Mouse (Mus musculus): ENCODE measurements around the gene Gemin5. TPM values are rescaled to one million over a fixed set of nuclear protein-coding genes. Genes with fewer than 3 reads are reported as not detected.
A peak's percentile ranks its signal among the peaks of the same experiment; 100 is the strongest.

The Gemin5 gene
- total and polyA plus RNA-seq, 3 experiments: 66.7 to 89.6 (median 88.6) TPM

DNA sequence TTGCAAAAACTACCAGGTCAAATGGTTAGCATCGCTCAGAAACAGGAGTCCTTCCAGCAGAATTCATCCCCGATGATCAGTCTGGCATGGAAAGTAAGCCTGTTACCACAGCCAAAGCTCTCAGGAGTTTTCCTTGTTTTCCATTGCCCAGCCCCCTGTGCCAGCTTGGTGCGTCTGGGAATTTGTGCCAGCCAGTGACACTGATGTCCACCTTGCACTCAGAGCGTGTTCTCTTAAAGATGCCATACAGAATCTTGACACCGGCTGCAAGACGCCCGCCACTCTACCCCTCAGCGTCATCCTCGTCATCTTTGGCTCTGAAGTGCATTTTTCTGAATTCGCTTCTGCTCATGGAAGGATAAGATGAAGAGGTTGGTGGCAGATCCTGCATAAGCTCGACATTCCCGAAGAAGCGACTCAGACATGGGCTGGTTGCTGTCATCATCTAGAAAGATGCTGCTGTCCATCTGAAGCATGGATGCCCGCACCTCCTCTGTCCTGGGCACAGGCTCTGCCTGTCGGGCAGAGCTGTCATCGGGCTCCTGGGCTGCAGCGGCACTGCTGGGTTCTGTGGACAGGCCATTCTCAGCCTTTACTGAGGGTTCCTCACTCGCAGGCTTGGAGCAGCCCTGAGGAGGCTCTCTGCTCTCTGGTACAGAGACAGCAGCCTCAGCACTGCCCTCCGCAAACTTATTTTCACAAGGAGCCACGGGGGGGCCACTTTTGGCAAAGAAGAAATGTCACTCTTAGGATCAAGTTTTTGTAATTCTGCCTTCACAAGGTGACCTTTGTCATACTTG, 71.3 kb downstream of the Gemin5 start:
- Histone ChIP-seq H3K27ac (ENCODE audit: insufficient read depth, low read depth) (no peak overlapping the region), H3K79me2 (replicated peaks; ENCODE audit: control insufficient read depth, extremely low read depth, insufficient read depth, poor library complexity, severe bottlenecking) (no peaks in the 10 kb centered on the region), H3K4me3 (replicated peaks in 1 of 3; ENCODE audit: low read depth in 2 of 3, low read length in 2 of 3, poor library complexity in 1 of 3) (peak overlapping the region in 2 of 3 experiments; percentile 31 to 55), H3K9ac (ENCODE audit: insufficient read depth, low read depth) (no peak overlapping the region), H3K4me1 (ENCODE audit: control insufficient read depth in 1 of 2, insufficient read depth in 2 of 2) (peaks cover 9 to 33% of the 10 kb centered on the region in 2 experiments), H3K9me3 (replicated peaks; ENCODE audit: low read length) (no peaks in the 10 kb centered on the region), H3K4me2 (ENCODE audit: insufficient read depth, low read depth, poor library complexity, severe bottlenecking) (peak overlapping the region; percentile 77), H3K27me3 (replicated peaks) (no peaks in the 10 kb centered on the region), H3K36me3 (replicated peaks in 1 of 2; ENCODE audit: control insufficient read depth in 1 of 2, insufficient read depth in 1 of 2, low read length in 1 of 2) (no peaks in the 10 kb centered on the region)
- TF ChIP-seq EP300 (IDR thresholded peaks at IDR 0.05; ENCODE audit: low read length): 0 out of 2 replicates have a peak, but pooled peaks have one; percentile 0
- no peak for TF ChIP-seq RCOR1 (conservative IDR thresholded peaks at IDR 0.05; ENCODE audit: low read depth, low read length)
- no peak for DNase-seq (ENCODE audit: extremely low read depth)
- dilution Hi-C loops (cut with MboI; ENCODE audit: extremely low pct_ligation_motif_present, extremely low pct_unique_long_range_greater_than_20kb, low sequenced_read_pairs) (no loop called here), in situ Hi-C loops (cut with MboI; ENCODE audit: low pct_ligation_motif_present, low pct_unique_long_range_greater_than_20kb, low sequenced_read_pairs) (no loop called here)

DNA sequence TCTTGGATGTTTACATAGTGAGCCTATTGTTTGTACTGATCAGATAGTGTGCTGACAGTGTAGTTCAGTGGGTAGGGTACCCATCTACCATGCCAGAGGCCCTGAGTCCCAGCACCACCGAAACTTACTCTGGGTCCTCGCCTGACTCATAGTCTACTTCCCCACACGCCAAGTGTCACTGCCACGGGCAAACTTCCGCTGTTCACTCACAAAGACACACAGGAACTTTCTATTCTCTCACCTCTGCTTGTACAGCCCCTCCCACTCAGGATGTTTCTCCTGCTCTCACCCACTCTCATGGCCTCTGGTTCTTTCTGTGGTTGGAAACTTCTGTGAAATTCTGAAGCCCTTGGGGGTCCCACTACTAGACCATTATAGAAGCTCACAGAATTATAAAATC, 72.2 kb downstream of the Gemin5 start:
- H3K27ac ChIP-seq (ENCODE audit: insufficient read depth, low read depth): no peak overlapping the region
- no peak overlapping the region for H3K4me2 ChIP-seq (ENCODE audit: insufficient read depth, low read depth, poor library complexity, severe bottlenecking)
- no peak for DNase-seq (ENCODE audit: extremely low read depth)
- in situ Hi-C loops (cut with MboI; ENCODE audit: low pct_ligation_motif_present, low pct_unique_long_range_greater_than_20kb, low sequenced_read_pairs) (no loop called here), dilution Hi-C loops (cut with MboI; ENCODE audit: extremely low pct_ligation_motif_present, extremely low pct_unique_long_range_greater_than_20kb, low sequenced_read_pairs) (no loop called here)
- TF ChIP-seq E2F4 (IDR thresholded peaks at IDR 0.05; ENCODE audit: insufficient replicate concordance, low read depth, low read length) (no peak), CTCF (conservative IDR thresholded peaks at IDR 0.05 in 1 of 2, IDR thresholded peaks at IDR 0.05 in 1 of 2; ENCODE audit: low read depth in 2 of 2, low read length in 2 of 2) (no peak), UBTF (IDR thresholded peaks at IDR 0.05; ENCODE audit: low read depth, low read length) (no peak), ELF1 (IDR thresholded peaks at IDR 0.05; ENCODE audit: low read depth, low read length) (no peak), HCFC1 (IDR thresholded peaks at IDR 0.05; ENCODE audit: low read depth, low read length) (no peak), SMC3 (IDR thresholded peaks at IDR 0.05; ENCODE audit: low read depth, low read length) (no peak), JUND (conservative IDR thresholded peaks at IDR 0.05; ENCODE audit: low read depth, low read length) (no peak), POLR2A (IDR thresholded peaks at IDR 0.05; ENCODE audit: low read depth, low read length) (no peak), NRF1 (IDR thresholded peaks at IDR 0.05; ENCODE audit: low read depth, low read length) (no peak), GABPA (IDR thresholded peaks at IDR 0.05; ENCODE audit: insufficient replicate concordance, low read depth, low read length) (no peak), RAD21 (IDR thresholded peaks at IDR 0.05; ENCODE audit: low read depth, low read length) (no peak), BHLHE40 (IDR thresholded peaks at IDR 0.05; ENCODE audit: low read depth, low read length) (0 out of 2 replicates have a peak, but pooled peaks have one; percentile 15), ZC3H11A (IDR thresholded peaks at IDR 0.05; ENCODE audit: low read depth, low read length) (no peak), TCF12 (IDR thresholded peaks at IDR 0.05; ENCODE audit: low read depth, low read length) (no peak), TBP (conservative IDR thresholded peaks at IDR 0.05; ENCODE audit: low read depth, low read length) (no peak), ETS1 (conservative IDR thresholded peaks at IDR 0.05; ENCODE audit: low read depth, low read length) (no peak), POLR2AphosphoS2 (IDR thresholded peaks at IDR 0.05; ENCODE audit: low read depth, low read length) (no peak), USF2 (conservative IDR thresholded peaks at IDR 0.05; ENCODE audit: low read depth, low read length) (no peak), MYC (IDR thresholded peaks at IDR 0.05; ENCODE audit: low read depth, low read length) (peak; percentile 12; the same call in 1 of the 2 replicates), MXI1 (IDR thresholded peaks at IDR 0.05; ENCODE audit: low read depth, low read length) (no peak), IRF4 (IDR thresholded peaks at IDR 0.05; ENCODE audit: low read depth, low read length) (peak; percentile 56; the same call in 1 of the 2 replicates), NELFE (IDR thresholded peaks at IDR 0.05; ENCODE audit: low read depth, low read length) (no peak), ZMIZ1 (IDR thresholded peaks at IDR 0.05; ENCODE audit: low read depth, low read length) (no peak), KAT2A (IDR thresholded peaks at IDR 0.05; ENCODE audit: insufficient replicate concordance, low read length) (no peak)
- no peaks in the 10 kb centered on the region for H3K27me3 ChIP-seq (replicated peaks)
- no peaks in the 10 kb centered on the region for H3K36me3 ChIP-seq (replicated peaks in 1 of 2; ENCODE audit: control insufficient read depth in 1 of 2, insufficient read depth in 1 of 2, low read length in 1 of 2)
- H3K9me3 ChIP-seq (replicated peaks; ENCODE audit: low read length): no peaks in the 10 kb centered on the region
- no peaks in the 10 kb centered on the region for H3K79me2 ChIP-seq (replicated peaks; ENCODE audit: control insufficient read depth, extremely low read depth, insufficient read depth, poor library complexity, severe bottlenecking)
- H3K4me3 ChIP-seq (replicated peaks in 1 of 3; ENCODE audit: low read depth in 2 of 3, low read length in 2 of 3, poor library complexity in 1 of 3): no peak overlapping the region
- peaks cover 9 to 25% of the 10 kb centered on the region in 2 experiments for H3K4me1 ChIP-seq (ENCODE audit: control insufficient read depth in 1 of 2, insufficient read depth in 2 of 2)
- H3K9ac ChIP-seq (ENCODE audit: insufficient read depth, low read depth): no peak overlapping the region

Data from CH12.LX (cell line).